Mouse (Mus musculus) olfactory bulb, adult 2 months (tissue): ENCODE measurements at regions not wholly inside any gene's neighbourhood (a gene's known extent, or its start where the extent isn't known, plus 50 kb on each side); places are given as distances from the start of the nearest gene placed in this dataset.

Source experiments
- H3K27ac ChIP-seq: fragments of 200-500 bp; 2 replicates; pipeline ENCODE4 v1.5.1; 2012; ENCODE audit warnings: low read depth, low read length; ENCODE audit not compliant: insufficient read depth
- H3K4me1 ChIP-seq: fragments of 200-500 bp; 2 replicates; pipeline ENCODE4 v1.6.1; 2012; ENCODE audit warnings: low read length; ENCODE audit not compliant: control insufficient read depth, insufficient read depth
- H3K4me3 ChIP-seq: fragments of 200-500 bp; 2 replicates; pipeline ENCODE4 v1.5.1; 2012; ENCODE audit warnings: mild to moderate bottlenecking, low read depth, low read length, moderate library complexity; ENCODE audit not compliant: insufficient read depth
- CTCF ChIP-seq: fragments of 200-500 bp; IDR thresholded peaks from 2 replicates; pipeline ENCODE4 v1.5.1; 2012; ENCODE audit warnings: low read depth, mild to moderate bottlenecking, low read length, moderate library complexity; ENCODE audit not compliant: insufficient read depth
- POLR2A ChIP-seq: fragments of 200-500 bp; IDR thresholded peaks from 2 replicates; pipeline ENCODE4 v1.6.1; 2012; ENCODE audit warnings: mild to moderate bottlenecking, low read depth, low read length, moderate library complexity; ENCODE audit not compliant: insufficient read depth
- WGBS: fragments of 180-500 bp; shearing (Covaris S2); methylation state at CpG from one replicate; pipeline ENCODE4 v1.1.7; 2018; 5-methylcytosine and 5-hydroxymethylcytosine counted together

GRCm38 (mm10) chr5:91262526-91262925, 123.1 kb downstream of the Areg start:
- Histone ChIP-seq H3K27ac (no peak overlapping the region), H3K4me1 (no peaks in the 10 kb centered on the region), H3K4me3 (no peak overlapping the region)
- TF ChIP-seq CTCF = no peak
- TF ChIP-seq POLR2A = no peak
- WGBS = 81% methylated on average over 1 of the region's 1 CpGs

DNA sequence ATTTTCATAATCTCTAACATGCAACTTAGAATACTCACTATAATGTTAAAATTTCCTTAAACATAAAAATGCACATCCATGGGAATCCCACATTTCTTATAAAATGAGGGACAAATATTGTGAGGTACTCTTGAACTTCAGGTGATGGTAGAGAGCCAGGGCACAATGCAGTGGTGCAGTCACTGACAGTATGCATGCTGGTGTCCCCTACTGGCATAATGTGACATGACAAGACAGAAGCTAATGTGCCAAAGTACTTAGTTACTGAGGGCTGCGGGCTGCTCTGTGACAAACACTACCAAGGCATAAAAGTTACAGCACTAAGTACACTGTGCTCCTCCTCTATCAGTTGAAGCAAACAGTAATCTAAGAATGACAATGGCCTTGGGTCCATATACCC, 131.3 kb downstream of the Areg start:
- 81% methylated on average over 1 of the region's 1 CpGs for WGBS

GRCm38 (mm10) chr5:91271416-91271815, 131.4 kb downstream of the Btc start:
- no peaks in the 10 kb centered on the region for H3K4me1 ChIP-seq
- H3K27ac ChIP-seq = no peak overlapping the region
- no peak for TF ChIP-seq CTCF
- no peak for TF ChIP-seq POLR2A
- no peak overlapping the region for H3K4me3 ChIP-seq

More for the DNA sequence above, 131.3 kb downstream of the Areg start:
- H3K4me1 ChIP-seq = no peaks in the 10 kb centered on the region
- H3K27ac ChIP-seq = no peak overlapping the region
- H3K4me3 ChIP-seq = no peak overlapping the region
- TF ChIP-seq POLR2A (no peak), CTCF (no peak)

DNA sequence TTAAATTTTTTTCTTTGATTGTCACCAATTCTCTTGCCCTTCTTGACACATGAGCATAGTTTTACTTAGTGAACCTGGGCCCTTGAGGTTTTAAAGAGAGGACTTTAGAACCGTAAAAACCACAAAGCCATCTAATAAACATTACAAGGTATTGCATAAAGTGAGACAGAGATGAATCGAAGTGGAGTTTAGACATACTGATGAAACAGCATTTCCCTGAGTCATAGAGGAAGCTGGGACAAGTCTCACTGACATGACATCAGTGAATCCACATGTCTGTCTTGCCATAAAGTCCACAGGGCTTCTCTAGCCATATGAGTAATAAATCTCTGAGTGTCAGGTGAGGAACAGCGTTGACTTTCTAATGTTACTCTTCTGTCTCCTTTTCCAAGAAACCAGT, 128.4 kb downstream of the Btc start:
- 93% methylated on average over 3 of the region's 3 CpGs for WGBS
- Histone ChIP-seq H3K27ac (no peak overlapping the region), H3K4me1 (no peaks in the 10 kb centered on the region), H3K4me3 (no peak overlapping the region)
- no peak for TF ChIP-seq POLR2A
- no peak for TF ChIP-seq CTCF

DNA sequence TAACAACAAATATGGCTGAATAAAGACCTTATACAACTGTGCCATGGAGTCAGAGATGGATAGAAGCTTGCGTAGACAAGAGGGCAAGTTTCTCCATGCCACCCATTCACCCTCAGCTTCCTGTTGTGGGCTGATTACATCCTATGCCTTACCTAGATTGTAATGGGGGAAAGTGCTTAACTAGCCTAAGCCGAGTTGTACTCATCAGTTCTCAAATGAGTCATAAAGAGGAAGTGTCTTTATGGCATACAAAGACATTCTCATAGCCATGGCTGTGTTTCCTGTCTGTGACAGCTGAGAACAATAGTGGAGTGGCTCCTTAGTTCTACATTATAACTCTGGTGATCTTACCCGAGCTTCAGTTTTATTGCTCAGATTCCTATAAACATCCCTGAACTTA, 124.3 kb downstream of the Btc start:
- TF ChIP-seq CTCF (no peak), POLR2A (no peak)
- 88% methylated on average over 3 of the region's 3 CpGs for WGBS
- H3K4me3 ChIP-seq = no peak overlapping the region
- no peaks in the 10 kb centered on the region for H3K4me1 ChIP-seq
- H3K27ac ChIP-seq = no peak overlapping the region

DNA sequence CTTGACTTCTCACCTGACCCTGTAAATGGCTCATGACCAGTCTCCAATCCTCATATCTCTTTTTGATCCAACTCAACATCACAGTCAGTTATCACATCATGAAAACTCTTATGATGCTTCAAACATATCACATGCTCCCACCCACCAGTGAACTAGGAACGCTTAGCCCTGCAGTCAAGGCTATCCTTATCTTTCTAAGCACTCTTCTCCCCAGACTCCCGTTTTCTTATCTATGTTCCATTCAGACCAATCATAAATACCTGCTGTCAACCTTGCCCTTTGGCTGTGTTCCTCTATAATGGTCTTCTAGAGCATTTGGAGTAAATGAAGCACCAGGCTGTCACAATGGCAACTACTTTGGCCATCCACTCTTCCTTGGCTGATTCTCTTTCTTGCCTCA, 123.3 kb downstream of the Btc start:
- Histone ChIP-seq H3K27ac (no peak overlapping the region), H3K4me1 (no peaks in the 10 kb centered on the region), H3K4me3 (no peak overlapping the region)
- TF ChIP-seq POLR2A = no peak
- no peak for TF ChIP-seq CTCF
- WGBS = 95% methylated on average over 2 of the region's 2 CpGs

DNA sequence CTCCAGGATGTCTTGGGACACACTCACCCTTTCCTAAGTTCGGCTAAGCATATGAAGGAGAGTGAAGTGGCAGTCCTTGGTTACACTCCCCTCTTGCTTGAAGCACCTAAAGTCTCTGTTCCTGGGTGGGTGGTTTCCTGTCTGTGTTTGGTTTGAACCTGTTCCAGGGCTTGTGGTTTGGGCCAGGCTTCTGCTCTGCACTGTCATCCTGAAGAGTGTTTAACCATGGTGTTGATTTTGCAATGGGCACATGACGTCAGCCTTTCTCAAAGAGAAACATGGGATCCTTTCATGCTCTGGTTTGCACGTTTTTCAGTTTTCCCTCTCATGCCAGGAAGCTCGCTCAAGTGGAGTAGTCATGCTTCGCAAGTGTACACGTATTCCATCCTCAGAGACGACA, 119.8 kb downstream of the Btc start:
- Histone ChIP-seq H3K4me1 (no peaks in the 10 kb centered on the region), H3K4me3 (no peak overlapping the region), H3K27ac (no peak overlapping the region)
- no peak for TF ChIP-seq CTCF
- TF ChIP-seq POLR2A = no peak
- WGBS = 83% methylated on average over 7 of the region's 7 CpGs

DNA sequence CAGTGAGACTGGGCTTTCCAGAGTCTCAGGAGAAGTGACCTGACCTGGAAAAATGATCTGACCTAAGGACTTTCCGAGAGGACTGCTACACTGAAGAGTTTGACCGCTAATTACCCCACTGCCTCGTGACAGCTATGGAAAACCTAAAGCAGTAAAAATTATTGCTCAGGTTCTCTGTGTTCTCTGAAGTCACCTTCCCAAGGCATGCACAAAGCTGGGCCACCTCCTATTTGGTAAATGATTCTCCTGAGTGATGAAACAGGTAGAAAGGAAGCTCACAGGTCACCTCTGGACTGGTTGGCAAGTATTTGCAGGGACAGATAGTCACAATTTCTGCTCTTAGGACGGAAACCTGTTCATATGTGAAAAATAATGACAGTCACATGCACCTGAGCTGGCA, 109.7 kb downstream of the Btc start:
- Histone ChIP-seq H3K27ac (no peak overlapping the region), H3K4me1 (no peaks in the 10 kb centered on the region), H3K4me3 (no peak overlapping the region)
- WGBS = 87% methylated on average over 4 of the region's 4 CpGs
- TF ChIP-seq POLR2A = no peak
- no peak for TF ChIP-seq CTCF

DNA sequence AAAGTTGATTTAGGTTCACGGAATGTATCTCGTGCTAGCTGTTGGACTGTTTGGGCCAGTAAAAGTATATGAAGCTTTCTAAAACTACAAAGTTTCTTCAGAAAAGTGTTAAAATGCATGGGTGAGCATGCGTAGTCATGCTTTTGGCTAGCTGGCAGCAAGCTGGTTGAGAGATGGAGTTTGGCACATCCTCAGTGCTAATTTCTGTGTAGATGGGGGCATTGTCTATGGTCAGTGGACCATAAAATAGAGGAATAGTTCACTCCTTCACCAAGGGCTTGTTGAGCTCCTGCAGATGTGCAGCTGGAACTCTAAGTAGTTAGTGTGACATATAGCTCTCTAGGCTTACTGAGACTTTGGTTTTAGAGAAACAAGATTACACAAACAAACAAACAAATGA, 107.8 kb downstream of the Btc start:
- no peak overlapping the region for H3K4me3 ChIP-seq
- 74% methylated on average over 3 of the region's 3 CpGs for WGBS
- H3K4me1 ChIP-seq = no peaks in the 10 kb centered on the region
- no peak overlapping the region for H3K27ac ChIP-seq
- TF ChIP-seq POLR2A = no peak
- TF ChIP-seq CTCF = no peak

- WGBS = 54% methylated on average over 2 of the region's 2 CpGs
Measured at GRCm38 (mm10) chr5:91297068-91297467, 105.7 kb downstream of the Btc start.

More at GRCm38 (mm10) chr5:91297068-91297467, 105.7 kb downstream of the Btc start:
- TF ChIP-seq CTCF = no peak
- no peak for TF ChIP-seq POLR2A
- no peaks in the 10 kb centered on the region for H3K4me1 ChIP-seq
- no peak overlapping the region for H3K27ac ChIP-seq
- H3K4me3 ChIP-seq = no peak overlapping the region
